Mouse (Mus musculus) C2C12 (cell line): ENCODE measurements at regions not wholly inside any gene's neighbourhood (a gene's known extent, or its start where the extent isn't known, plus 50 kb on each side); places are given as distances from the start of the nearest gene placed in this dataset.

ENCODE experiments used
- CEBPB ChIP-seq: IDR thresholded peaks from one replicate; pipeline ENCODE4 v1.6.1; 2011; ENCODE audit warnings: low read depth, mild to moderate bottlenecking, control low read depth, moderate library complexity
- CTCF ChIP-seq: IDR thresholded peaks from one replicate; pipeline ENCODE4 v1.5.1; 2011; ENCODE audit not compliant: control insufficient read depth, insufficient read depth, insufficient read length
- FOSL1 ChIP-seq: IDR thresholded peaks from one replicate; pipeline ENCODE4 v1.8.0; 2011; ENCODE audit warnings: mild to moderate bottlenecking, low read length; ENCODE audit not compliant: poor library complexity, insufficient read depth, severe bottlenecking
- MAX ChIP-seq: IDR thresholded peaks from one replicate; pipeline ENCODE4 v1.6.1; 2011; ENCODE audit warnings: mild to moderate bottlenecking, control low read depth
- MYOD1 ChIP-seq: IDR thresholded peaks from one replicate; pipeline ENCODE4 v1.6.1; 2011; ENCODE audit warnings: low read depth; ENCODE audit not compliant: control insufficient read depth, insufficient read length
- USF1 ChIP-seq: IDR thresholded peaks from one replicate; pipeline ENCODE4 v1.6.1; 2011; ENCODE audit warnings: low read depth, mild to moderate bottlenecking, control low read depth, moderate library complexity

- no peak for TF ChIP-seq MAX
- no peak for TF ChIP-seq CTCF
- no peak for TF ChIP-seq FOSL1
- no peak for TF ChIP-seq CEBPB
- no peak for TF ChIP-seq MYOD1
- TF ChIP-seq USF1 = no peak
Measured at GRCm38 (mm10) chr9:33233699-33234131, 597.7 kb downstream of the Ets1 start.
